Mouse (Mus musculus) kidney, adult 9 months (tissue): ENCODE measurements at regions not wholly inside any gene's neighbourhood (a gene's known extent, or its start where the extent isn't known, plus 50 kb on each side); places are given as distances from the start of the nearest gene placed in this dataset.
A peak's percentile ranks its signal among the peaks of the same experiment; 100 is the strongest.
"Not testable (repeated sequence)": the region's sequence is repeated elsewhere in the genome, so short reads cannot be mapped to it uniquely, and the experiment has no call there.

ENCODE experiments used
- DNase-seq: peaks from one replicate; pipeline ENCODE4 v3.0.0; 2022

DNA sequence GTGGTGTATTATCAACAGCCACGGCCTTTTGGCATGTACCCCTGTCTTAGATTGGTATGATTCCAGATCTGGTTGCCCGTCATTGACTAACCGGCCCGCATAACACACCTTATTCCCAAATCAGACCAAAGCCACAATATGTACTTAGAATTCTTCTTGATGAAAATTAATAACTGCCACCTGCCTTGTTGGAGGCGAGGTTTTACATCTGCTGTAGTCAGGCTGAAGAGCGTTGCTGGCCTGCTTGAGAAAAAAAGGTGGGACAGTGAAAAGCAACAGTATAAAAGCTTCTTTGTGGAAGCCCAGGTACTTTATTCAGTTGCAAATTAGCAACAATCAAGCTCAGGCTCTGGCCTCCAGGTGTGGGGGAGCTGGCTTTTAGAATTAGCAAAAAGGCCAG is 223.6 kb upstream of the Car8 start:
- DNase-seq = not testable (repeated sequence)

GRCm38 (mm10) chr4:8454346-8454745 is 215.5 kb upstream of the Car8 start:
- no peak for DNase-seq

DNA sequence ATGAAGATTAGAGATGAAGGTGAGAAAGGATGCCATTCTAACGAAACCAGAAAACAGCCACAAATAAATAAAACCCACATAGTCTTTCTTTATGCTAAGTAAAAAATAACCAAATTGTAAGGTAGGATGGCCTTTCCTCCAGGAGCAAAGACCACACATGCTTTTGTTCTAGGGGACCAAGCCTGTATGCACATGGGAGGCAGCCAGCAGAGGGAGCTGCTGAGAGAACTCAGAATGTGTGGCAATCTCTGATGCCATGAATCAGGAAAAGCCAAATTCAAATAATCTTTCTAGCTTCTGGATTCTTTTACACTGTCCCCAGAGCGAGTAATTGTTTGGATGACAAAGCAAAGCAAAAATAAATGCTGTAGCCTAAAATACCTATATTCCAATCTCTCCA is 193.6 kb upstream of the Car8 start:
- peak; percentile 27 for DNase-seq

- DNase-seq = no peak
These were observed 192.1 kb upstream of the Car8 start for GRCm38 (mm10) chr4:8431032-8431332.

DNA sequence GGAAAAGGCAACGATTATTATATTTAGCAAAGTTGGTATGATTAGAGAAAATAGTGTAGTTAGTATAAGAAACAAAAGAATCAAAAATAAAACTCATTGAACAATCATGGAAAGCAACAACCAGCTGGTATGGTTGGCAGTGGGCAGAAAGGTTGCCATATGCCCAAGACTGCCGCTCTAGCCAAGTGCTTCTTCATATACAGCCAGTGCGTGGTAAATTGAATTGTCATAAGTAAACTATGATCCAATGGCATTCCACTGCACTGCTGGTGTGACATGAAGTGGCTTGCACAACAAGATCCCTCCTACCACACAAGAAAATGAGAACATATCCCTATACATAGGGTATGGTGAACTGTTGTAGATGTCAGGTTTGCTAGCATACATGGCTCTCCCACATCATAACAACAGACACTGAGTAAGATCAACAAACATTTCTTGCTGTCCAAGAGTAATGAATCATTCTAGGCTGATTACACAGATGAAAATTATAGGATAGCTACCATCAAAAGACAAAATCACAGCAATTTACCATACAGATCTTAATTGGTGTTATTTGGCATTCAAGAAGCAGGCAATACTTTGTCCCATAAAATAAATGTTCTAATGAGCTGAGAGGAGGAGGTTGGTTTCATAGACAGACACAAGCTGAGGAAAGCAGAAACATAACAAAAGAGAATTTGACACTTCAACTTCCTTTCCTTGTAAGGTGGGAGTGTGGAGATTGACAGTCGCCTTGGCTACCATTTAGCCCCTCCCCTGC is 191.6 kb upstream of the Car8 start:
- no peak for DNase-seq

GRCm38 (mm10) chr4:8429771-8430170 is 190.9 kb upstream of the Car8 start:
- DNase-seq = no peak

- DNase-seq = no peak
These were observed 190.0 kb upstream of the Car8 start for GRCm38 (mm10) chr4:8428629-8429523.

DNA sequence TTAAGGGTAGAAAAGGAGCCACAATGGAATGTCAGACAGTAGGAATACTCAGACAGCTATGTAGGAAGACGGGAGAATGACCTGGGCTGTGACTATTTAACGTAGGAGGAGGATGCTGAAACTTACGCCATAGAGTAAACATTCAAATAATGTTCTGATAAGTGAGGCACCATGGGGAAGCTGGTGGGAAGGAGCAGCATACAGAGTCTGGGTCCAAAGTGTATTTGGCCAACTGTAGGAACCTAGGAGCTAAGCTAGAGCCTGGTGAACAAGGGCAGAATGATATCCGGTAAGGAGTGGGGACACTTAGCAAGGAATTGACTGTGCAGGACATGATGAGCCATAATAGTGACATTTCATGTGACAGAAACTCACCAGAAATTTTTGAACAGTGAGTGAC is 189.0 kb upstream of the Car8 start:
- no peak for DNase-seq

- DNase-seq = no peak
These were observed 184.7 kb upstream of the Car8 start for GRCm38 (mm10) chr4:8423392-8424045.

GRCm38 (mm10) chr4:8421285-8421684 is 182.4 kb upstream of the Car8 start:
- DNase-seq = no peak

GRCm38 (mm10) chr4:8418374-8419031 is 179.7 kb upstream of the Car8 start:
- no peak for DNase-seq

GRCm38 (mm10) chr4:8417821-8418220 is 179.0 kb upstream of the Car8 start:
- DNase-seq = no peak

- DNase-seq = no peak
These were observed 174.5 kb upstream of the Car8 start for GRCm38 (mm10) chr4:8413307-8413706.

GRCm38 (mm10) chr4:8400069-8400468 is 161.2 kb upstream of the Car8 start:
- DNase-seq = no peak

DNA sequence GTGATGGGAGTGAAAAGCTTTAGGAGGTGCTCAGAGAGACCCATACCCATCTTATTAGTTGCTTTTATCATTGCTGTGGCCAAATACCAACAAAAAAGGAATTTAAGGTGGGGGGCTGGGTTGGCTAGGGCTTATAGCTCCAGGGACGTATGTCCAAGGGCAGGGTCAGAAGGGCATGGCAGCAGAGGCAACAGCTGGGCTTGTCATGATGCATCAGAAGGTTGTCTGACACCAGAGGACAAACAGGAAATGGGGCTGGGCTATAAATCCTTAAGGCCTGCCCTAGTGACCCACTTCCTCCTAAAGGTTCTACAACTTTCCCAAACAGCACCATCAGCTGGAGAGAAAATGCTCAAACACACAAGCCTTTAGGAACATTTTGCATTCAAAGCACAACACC is 160.6 kb upstream of the Car8 start:
- no peak for DNase-seq

- DNase-seq = no peak
These were observed 160.1 kb upstream of the Car8 start for GRCm38 (mm10) chr4:8398969-8399368.

GRCm38 (mm10) chr4:8383162-8383561 is 144.3 kb upstream of the Car8 start:
- no peak for DNase-seq

DNA sequence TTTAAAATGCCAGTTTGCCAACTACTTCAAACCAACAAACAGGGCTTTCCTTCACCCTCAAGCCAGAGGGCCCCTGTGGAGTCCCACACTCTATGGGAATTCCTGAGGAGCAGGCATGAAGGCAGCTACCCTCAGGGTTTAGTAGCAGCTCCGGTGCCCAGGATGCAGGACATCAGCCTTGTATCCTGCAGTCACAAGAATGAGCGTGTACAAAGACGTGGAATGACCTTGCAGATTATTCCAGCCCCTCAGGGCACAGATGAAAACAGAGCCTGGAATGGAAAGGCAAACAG is 143.2 kb upstream of the Car8 start:
- no peak for DNase-seq

GRCm38 (mm10) chr4:8381408-8382124 is 142.7 kb upstream of the Car8 start:
- DNase-seq = no peak

GRCm38 (mm10) chr4:8380711-8381338 is 142.0 kb upstream of the Car8 start:
- peak; percentile 82 for DNase-seq

GRCm38 (mm10) chr4:8374737-8375489 is 136.1 kb upstream of the Car8 start:
- no peak for DNase-seq

GRCm38 (mm10) chr4:8374061-8374460 is 135.2 kb upstream of the Car8 start:
- DNase-seq = no peak
